Mouse (Mus musculus): ENCODE results near the gene Adam23. TPM values are rescaled to one million over a fixed set of nuclear protein-coding genes. Genes with fewer than 3 reads are reported as not detected.
A peak's percentile ranks its signal among the peaks of the same experiment; 100 is the strongest.
"Not testable (repeated sequence)": the region's sequence is repeated elsewhere in the genome, so short reads cannot be mapped to it uniquely, and the experiment has no call there.

Adam23 gene
- total and polyA plus RNA-seq, 3 experiments = 1.0 to 1.7 (median 1.4) TPM

GRCm38 (mm10) chr1:63603870-63604500 is 158.3 kb downstream of the Adam23 start:
- Histone ChIP-seq H3K79me2 (replicated peaks; ENCODE audit: control insufficient read depth, insufficient read depth, low read length) (no peaks in the 10 kb centered on the region), H3K4me1 (ENCODE audit: control insufficient read depth, insufficient read depth, low read length) (no peaks in the 10 kb centered on the region), H3K27me3 (ENCODE audit: control insufficient read depth, insufficient read depth, low read length) (no peaks in the 10 kb centered on the region), H3K4me3 (no peak overlapping the region), H3K9ac (ENCODE audit: low read depth, low read length) (no peak overlapping the region), H3K36me3 (ENCODE audit: control insufficient read depth, insufficient read depth, low read length) (no peaks in the 10 kb centered on the region), H3K27ac (no peak overlapping the region)
- no peak for DNase-seq
- intact Hi-C loops (cut with DNase I) = no loop called here
- 37% methylated on average over 3 of the region's 3 CpGs for WGBS
- TF ChIP-seq EP300 (IDR thresholded peaks at IDR 0.05; ENCODE audit: insufficient read depth, low read depth, low read length) = no peak
- TF ChIP-seq POLR2A (IDR thresholded peaks at IDR 0.05; ENCODE audit: insufficient read depth, low read depth, low read length) = no peak
- no peak for TF ChIP-seq CTCF (IDR thresholded peaks at IDR 0.05)

GRCm38 (mm10) chr1:63609613-63610012 is 163.9 kb downstream of the Adam23 start:
- intact Hi-C loops (cut with DNase I) = no loop called here
- no peaks in the 10 kb centered on the region for H3K27me3 ChIP-seq (ENCODE audit: control insufficient read depth, insufficient read depth, low read length)
- no peak overlapping the region for H3K27ac ChIP-seq
- no peaks in the 10 kb centered on the region for H3K36me3 ChIP-seq (ENCODE audit: control insufficient read depth, insufficient read depth, low read length)
- WGBS = 87% methylated on average over 4 of the region's 4 CpGs
- H3K4me1 ChIP-seq (ENCODE audit: control insufficient read depth, insufficient read depth, low read length) = no peaks in the 10 kb centered on the region
- H3K79me2 ChIP-seq (replicated peaks; ENCODE audit: control insufficient read depth, insufficient read depth, low read length) = no peaks in the 10 kb centered on the region
- H3K9ac ChIP-seq (ENCODE audit: low read depth, low read length) = no peak overlapping the region
- TF ChIP-seq EP300 (IDR thresholded peaks at IDR 0.05; ENCODE audit: insufficient read depth, low read depth, low read length) (no peak), CTCF (IDR thresholded peaks at IDR 0.05) (peak; percentile 4; the same call in 1 of the 2 replicates)
- no peak for DNase-seq
- no peak overlapping the region for H3K4me3 ChIP-seq

- no peaks in the 10 kb centered on the region for H3K4me1 ChIP-seq (ENCODE audit: control insufficient read depth, insufficient read depth, low read length)
- H3K79me2 ChIP-seq (replicated peaks; ENCODE audit: control insufficient read depth, insufficient read depth, low read length) = no peaks in the 10 kb centered on the region
- 1% methylated on average over 11 of the region's 11 CpGs for WGBS
- no peak for TF ChIP-seq POLR2A (IDR thresholded peaks at IDR 0.05; ENCODE audit: insufficient read depth, low read depth, low read length)
- TF ChIP-seq EP300 (IDR thresholded peaks at IDR 0.05; ENCODE audit: insufficient read depth, low read depth, low read length) = no peak
- no peak for TF ChIP-seq CTCF (IDR thresholded peaks at IDR 0.05)
- no peak overlapping the region for H3K9ac ChIP-seq (ENCODE audit: low read depth, low read length)
- intact Hi-C loops (cut with DNase I) = no loop called here
- H3K27ac ChIP-seq = no peak overlapping the region
- H3K27me3 ChIP-seq (ENCODE audit: control insufficient read depth, insufficient read depth, low read length) = no peaks in the 10 kb centered on the region
- no peaks in the 10 kb centered on the region for H3K36me3 ChIP-seq (ENCODE audit: control insufficient read depth, insufficient read depth, low read length)
- no peak overlapping the region for H3K4me3 ChIP-seq
- peak in 1 of 2 experiments; percentile 24 for DNase-seq
These were observed 168.9 kb downstream of the Adam23 start for GRCm38 (mm10) chr1:63614594-63614993.

GRCm38 (mm10) chr1:63615668-63616067 is 170.0 kb downstream of the Adam23 start, which contains the start of gene Gm39653:
Gm39653 (plus strand) TSS chr1:63615968.
- TF ChIP-seq CTCF (IDR thresholded peaks at IDR 0.05) (no peak), EP300 (IDR thresholded peaks at IDR 0.05; ENCODE audit: insufficient read depth, low read depth, low read length) (no peak), POLR2A (IDR thresholded peaks at IDR 0.05; ENCODE audit: insufficient read depth, low read depth, low read length) (no peak)
- Histone ChIP-seq H3K27ac (no peak within 1 kb of the TSS), H3K4me3 (no peak within 1 kb of the TSS), H3K4me1 (ENCODE audit: control insufficient read depth, insufficient read depth, low read length) (no peaks in the 10 kb centered on the region), H3K79me2 (replicated peaks; ENCODE audit: control insufficient read depth, insufficient read depth, low read length) (no peaks in the 10 kb centered on the region), H3K36me3 (ENCODE audit: control insufficient read depth, insufficient read depth, low read length) (no peaks in the 10 kb centered on the region), H3K9ac (ENCODE audit: low read depth, low read length) (no peak within 1 kb of the TSS), H3K27me3 (ENCODE audit: control insufficient read depth, insufficient read depth, low read length) (no peaks in the 10 kb centered on the region)
- DNase-seq = no peak
- intact Hi-C loops (cut with DNase I) = no loop called here
- WGBS = 68% methylated on average over 3 of the region's 3 CpGs

GRCm38 (mm10) chr1:63628211-63628610 is 182.5 kb downstream of the Adam23 start:
- TF ChIP-seq POLR2A (IDR thresholded peaks at IDR 0.05; ENCODE audit: insufficient read depth, low read depth, low read length) = no peak
- intact Hi-C loops (cut with DNase I) = no loop called here
- WGBS = 30% methylated on average over 2 of the region's 2 CpGs

GRCm38 (mm10) chr1:63630390-63630789 is 184.7 kb downstream of the Adam23 start:
- DNase-seq; H3K36me3 ChIP-seq (ENCODE audit: control insufficient read depth, insufficient read depth, low read length); H3K9ac ChIP-seq (ENCODE audit: low read depth, low read length); H3K4me3 ChIP-seq; H3K27ac ChIP-seq; H3K79me2 ChIP-seq (replicated peaks; ENCODE audit: control insufficient read depth, insufficient read depth, low read length); H3K27me3 ChIP-seq (ENCODE audit: control insufficient read depth, insufficient read depth, low read length); H3K4me1 ChIP-seq (ENCODE audit: control insufficient read depth, insufficient read depth, low read length); intact Hi-C loops (cut with DNase I): not testable (repeated sequence)

More at GRCm38 (mm10) chr1:63628211-63628610, 182.5 kb downstream of the Adam23 start:
- Histone ChIP-seq H3K36me3 (ENCODE audit: control insufficient read depth, insufficient read depth, low read length) (no peaks in the 10 kb centered on the region), H3K27me3 (ENCODE audit: control insufficient read depth, insufficient read depth, low read length) (no peaks in the 10 kb centered on the region), H3K27ac (no peak overlapping the region), H3K9ac (ENCODE audit: low read depth, low read length) (no peak overlapping the region), H3K4me3 (no peak overlapping the region), H3K4me1 (ENCODE audit: control insufficient read depth, insufficient read depth, low read length) (peaks cover 1% of the 10 kb centered on the region; the same call in 1 of the 2 replicates), H3K79me2 (replicated peaks; ENCODE audit: control insufficient read depth, insufficient read depth, low read length) (no peaks in the 10 kb centered on the region)
- peak; percentile 14 to 26 for DNase-seq

Data from heart, adult 2 months (tissue).